Mouse (Mus musculus): ENCODE measurements at regions not wholly inside any gene's neighbourhood (a gene's known extent, or its start where the extent isn't known, plus 50 kb on each side); places are given as distances from the start of the nearest gene placed in this dataset.

GRCm38 (mm10) chr12:50194714-50195113 lies 454.2 kb downstream of the Prkd1 start:
- TF ChIP-seq CEBPB (IDR thresholded peaks at IDR 0.05; ENCODE audit: insufficient read depth, poor library complexity, severe bottlenecking) (no peak), MAX (IDR thresholded peaks at IDR 0.05; ENCODE audit: low read depth) (no peak), MYOD1 (IDR thresholded peaks at IDR 0.05; ENCODE audit: control insufficient read depth in 1 of 3, insufficient read length in 2 of 3, low read depth in 2 of 3) (no peak), E2F4 (IDR thresholded peaks at IDR 0.05; ENCODE audit: insufficient read depth) (no peak), POLR2AphosphoS2 (IDR thresholded peaks at IDR 0.05; ENCODE audit: insufficient read length, low read depth) (no peak), POLR2A (IDR thresholded peaks at IDR 0.05; ENCODE audit: insufficient read length, low read depth) (no peak), TCF12 (IDR thresholded peaks at IDR 0.05; ENCODE audit: insufficient read depth, poor library complexity, severe bottlenecking) (no peak), TCF3 (IDR thresholded peaks at IDR 0.05; ENCODE audit: insufficient read length, low read depth) (no peak), SRF (IDR thresholded peaks at IDR 0.05; ENCODE audit: control insufficient read depth, insufficient read length, low read depth) (no peak), USF1 (IDR thresholded peaks at IDR 0.05; ENCODE audit: low read depth) (no peak), MYOG (IDR thresholded peaks at IDR 0.05; ENCODE audit: control insufficient read depth in 1 of 3, insufficient read depth in 1 of 3, insufficient read length in 2 of 3, low read depth in 2 of 3) (no peak)
